Mouse (Mus musculus) adrenal gland, adult 18-20 months (tissue): Measurements from ENCODE around the gene Gtf3c5. TPM values are rescaled to one million over a fixed set of nuclear protein-coding genes. Genes with fewer than 3 reads are reported as not detected.

Source experiments
- DNase-seq, 2 experiments: peaks; one replicate each; pipeline ENCODE4 v3.0.0; 2021 to 2022; ENCODE audit warnings: low spot score in 2 of 2
- total RNA-seq, 2 experiments: library from RNA; stranded (reverse); gene quantifications; 1 replicate in 1 of 2; 2 replicates in 1 of 2; pipeline ENCODE4 v1.2.3; 2021

Gene Gtf3c5
- total RNA-seq, 2 experiments from 2014 or later: 15.2 to 17.2 TPM

- DNase-seq: no peak
Observed at GRCm38 (mm10) chr2:28609851-28610250, 26.3 kb upstream of the Gtf3c5 start.

- DNase-seq: no peak
Observed at GRCm38 (mm10) chr2:28607341-28608165, 24.0 kb upstream of the Gtf3c5 start.

DNA sequence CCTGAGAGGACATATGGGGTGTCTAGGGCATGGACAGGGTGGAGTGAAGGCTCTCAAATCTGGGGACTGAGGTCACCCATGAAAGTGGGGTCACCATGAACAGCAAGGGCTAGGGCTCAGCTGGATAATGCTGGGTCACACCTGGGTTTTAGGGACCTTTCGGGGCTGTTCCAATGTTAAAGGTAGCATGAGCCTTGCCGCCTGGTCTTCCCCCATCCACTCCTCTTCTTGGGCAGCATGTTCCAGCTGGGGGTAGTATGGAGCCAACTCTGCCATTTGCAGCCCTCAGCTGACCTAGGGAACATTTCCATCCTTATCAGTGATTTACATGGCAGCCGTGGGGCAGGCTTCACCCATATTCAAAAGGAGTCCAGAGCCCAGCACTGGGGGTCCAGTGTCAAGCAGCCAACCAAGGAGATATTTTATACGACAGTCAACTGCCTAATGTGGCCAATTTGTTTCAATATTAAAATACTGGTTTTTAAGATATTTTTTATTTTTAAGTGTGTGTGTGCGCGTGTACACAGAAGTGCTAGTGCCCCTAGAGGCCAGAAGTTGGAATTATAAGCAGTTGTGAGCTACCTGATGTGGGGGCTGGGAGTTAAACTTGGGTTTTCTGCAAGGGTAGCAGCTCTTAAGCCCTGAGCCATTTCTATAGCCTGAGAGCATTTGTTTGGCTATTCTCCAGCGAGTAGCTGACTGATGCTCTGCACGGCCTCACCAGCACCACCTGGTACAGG, 23.2 kb upstream of the Gtf3c5 start:
- no peak for DNase-seq

- no peak for DNase-seq
Observed at GRCm38 (mm10) chr2:28605789-28606541, 22.4 kb upstream of the Gtf3c5 start.

- DNase-seq: no peak
Observed at GRCm38 (mm10) chr2:28603542-28603941, 20.0 kb upstream of the Gtf3c5 start.

DNA sequence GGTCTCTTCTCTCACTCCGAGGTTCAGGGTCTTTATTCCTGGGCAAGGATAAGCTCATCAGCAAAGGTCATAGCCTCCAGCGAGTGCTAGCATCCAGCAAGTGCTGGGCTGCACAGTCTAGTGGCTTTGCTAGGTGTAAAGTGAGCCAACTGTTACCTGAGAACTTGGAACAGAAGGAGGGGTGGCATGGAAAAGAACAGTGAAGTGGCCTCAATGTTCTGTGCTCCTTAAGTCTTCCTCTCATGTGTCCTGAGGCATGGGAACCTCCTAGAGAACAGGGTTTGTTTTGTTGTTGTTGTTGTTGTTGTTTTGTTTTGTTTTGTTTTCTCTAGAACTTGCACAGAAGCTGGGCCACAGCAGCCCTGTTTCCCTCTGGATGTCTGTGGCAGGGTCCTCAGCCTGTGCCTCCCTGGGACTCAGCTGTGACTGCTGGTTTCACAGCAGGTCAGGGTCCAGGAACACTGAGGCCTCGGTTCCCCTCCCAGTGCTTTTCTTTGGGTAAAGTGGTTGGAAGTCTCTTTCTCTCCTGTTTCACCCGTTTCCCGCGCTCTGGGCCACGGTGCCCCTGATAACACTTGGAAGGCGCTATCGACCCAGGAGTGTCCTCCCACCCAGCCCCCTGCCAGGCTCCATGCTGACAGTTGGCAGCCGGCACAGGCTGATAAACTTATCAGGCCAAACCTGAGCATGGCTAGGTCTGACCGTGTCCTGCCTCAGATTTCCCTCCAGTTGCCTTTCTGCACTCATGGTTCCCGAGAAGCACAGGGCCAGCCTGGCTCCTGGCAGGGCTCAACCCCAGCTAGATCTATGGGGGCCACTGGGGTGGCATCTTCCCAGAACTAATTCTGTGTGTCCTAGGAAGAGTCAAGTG, 18.4 kb upstream of the Gtf3c5 start:
- no peak for DNase-seq

GRCm38 (mm10) chr2:28599569-28599900, 16.0 kb upstream of the Gtf3c5 start:
- no peak for DNase-seq

DNA sequence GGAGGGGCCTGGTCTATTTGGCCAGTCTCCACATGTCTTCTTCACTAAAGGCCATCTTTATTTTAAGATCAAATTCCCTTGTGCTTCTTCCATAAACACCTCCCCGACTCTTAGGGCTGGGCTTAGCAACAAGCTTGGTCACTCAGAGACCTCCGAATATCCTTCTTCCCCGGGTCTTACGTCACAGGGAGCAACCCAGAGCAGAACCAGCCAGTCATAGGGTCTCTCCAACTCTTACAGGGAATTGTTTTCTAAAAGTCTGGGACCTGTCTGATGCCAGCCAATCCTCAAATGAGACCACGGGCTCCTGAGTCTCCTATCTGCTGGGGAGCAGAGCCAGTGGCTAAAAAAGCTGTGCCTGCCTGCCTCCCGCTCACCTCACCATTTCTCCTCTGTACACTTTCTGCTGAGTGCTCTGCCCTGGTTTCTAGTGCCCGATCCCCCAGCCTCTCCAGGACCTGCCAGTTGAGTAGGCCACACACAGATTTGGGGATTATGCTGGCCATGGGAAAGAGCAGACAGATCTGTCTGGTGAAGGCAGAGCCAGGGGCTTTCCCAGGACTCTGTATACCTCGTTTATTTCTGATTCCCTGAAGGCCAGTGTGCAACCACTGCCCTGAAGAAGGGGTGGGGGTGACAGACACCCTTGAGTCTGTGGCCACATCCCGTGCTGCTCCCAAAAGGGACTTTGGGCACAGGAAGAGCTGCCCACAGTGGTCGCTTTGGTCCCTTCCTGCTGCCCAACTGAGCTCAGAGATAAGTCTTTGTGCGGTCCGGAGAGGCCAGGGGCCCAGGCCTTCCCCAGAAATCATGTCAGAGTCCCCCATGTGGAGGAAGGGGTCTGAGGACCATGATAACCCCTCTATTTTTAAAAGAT, 15.4 kb upstream of the Gtf3c5 start:
- no peak for DNase-seq

- no peak for DNase-seq
Observed at GRCm38 (mm10) chr2:28597733-28598547, 14.4 kb upstream of the Gtf3c5 start.

- no peak for DNase-seq
Observed at GRCm38 (mm10) chr2:28596998-28597397, 13.4 kb upstream of the Gtf3c5 start.

- no peak for DNase-seq
Observed at GRCm38 (mm10) chr2:28596021-28596420, 12.5 kb upstream of the Gtf3c5 start.

DNA sequence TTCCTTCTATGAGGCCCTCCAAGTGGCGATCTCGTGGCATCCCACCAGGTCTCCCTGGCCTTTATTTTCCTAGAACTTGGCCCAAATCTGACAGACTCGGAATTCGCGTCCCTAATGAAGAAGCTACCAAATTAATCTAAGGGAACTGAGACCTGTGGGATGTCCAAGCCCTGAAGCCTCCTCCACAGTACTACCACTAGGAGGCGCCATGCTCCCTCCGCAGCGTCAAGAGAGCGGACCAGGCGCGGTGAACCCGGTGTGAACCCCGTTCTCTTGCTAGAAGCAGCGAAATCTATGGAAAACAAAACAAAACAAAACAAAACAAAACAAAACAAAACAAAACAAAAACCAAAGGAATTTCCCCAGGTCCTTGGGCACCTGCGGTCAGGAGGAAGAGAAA, 9.3 kb upstream of the Gtf3c5 start:
- DNase-seq: peak; percentile 57 to 68

DNA sequence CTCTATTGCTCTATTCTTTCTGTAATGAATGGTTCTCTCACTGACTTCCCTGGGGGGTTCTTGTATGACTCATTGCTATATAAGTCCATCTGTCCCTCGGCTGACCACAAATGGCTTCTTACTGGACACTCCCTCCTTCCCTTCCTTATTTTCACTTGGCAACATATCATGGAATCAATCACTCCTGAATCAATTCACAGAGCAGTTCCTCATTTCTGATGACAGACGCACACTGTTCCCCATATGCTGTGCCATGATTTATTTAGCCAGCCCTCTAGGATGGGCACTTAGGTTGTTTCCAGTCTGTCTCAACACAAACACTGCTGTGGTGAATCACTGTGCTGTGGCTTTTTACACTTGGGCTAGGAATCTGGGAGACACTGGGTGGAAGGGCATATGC, 7.9 kb upstream of the Gtf3c5 start:
- no peak for DNase-seq

DNA sequence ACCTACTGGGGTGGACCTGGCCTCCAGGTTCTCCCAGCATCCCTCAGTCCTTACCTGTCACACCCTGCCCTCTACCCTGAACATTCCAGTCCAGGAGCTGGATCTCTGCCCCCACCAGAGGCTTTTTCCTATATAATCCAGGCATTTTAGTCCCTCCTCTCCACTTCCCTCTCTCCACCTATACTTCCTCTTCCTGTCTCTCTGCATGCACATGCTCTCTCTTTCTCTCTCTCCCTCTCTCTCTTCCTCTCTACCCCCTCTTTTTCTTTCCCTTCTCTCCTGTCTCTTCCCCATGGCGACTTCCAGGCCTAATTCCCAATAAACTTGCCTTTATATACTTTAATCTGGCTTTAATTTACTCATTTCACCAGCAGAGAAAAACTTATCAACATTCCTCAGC, 5.0 kb upstream of the Gtf3c5 start:
- DNase-seq: no peak

- DNase-seq: no peak
Observed at GRCm38 (mm10) chr2:28585730-28586129, 2.2 kb upstream of the Gtf3c5 start.

GRCm38 (mm10) chr2:28585043-28585571, 1.6 kb upstream of the Gtf3c5 start:
- peak; percentile 66 for DNase-seq

GRCm38 (mm10) chr2:28582647-28583353, 751 bp downstream of the Gtf3c5 start:
- DNase-seq: peak; percentile 85 to 88

- no peak for DNase-seq
Observed at GRCm38 (mm10) chr2:28578003-28578402, 5.5 kb downstream of the Gtf3c5 start.
